Mouse (Mus musculus): Measurements from ENCODE around the gene Vmn2r45. TPM values are rescaled to one million over a fixed set of nuclear protein-coding genes. Genes with fewer than 3 reads are reported as not detected.
"Not testable (repeated sequence)": the region's sequence is repeated elsewhere in the genome, so short reads cannot be mapped to it uniquely, and the experiment has no call there.

The Vmn2r45 gene
- total RNA-seq (2021) (not detected), polyA plus RNA-seq (2012; rRNA removed) (not detected in 2 replicates)
- long read RNA-seq = 0 reads

DNA sequence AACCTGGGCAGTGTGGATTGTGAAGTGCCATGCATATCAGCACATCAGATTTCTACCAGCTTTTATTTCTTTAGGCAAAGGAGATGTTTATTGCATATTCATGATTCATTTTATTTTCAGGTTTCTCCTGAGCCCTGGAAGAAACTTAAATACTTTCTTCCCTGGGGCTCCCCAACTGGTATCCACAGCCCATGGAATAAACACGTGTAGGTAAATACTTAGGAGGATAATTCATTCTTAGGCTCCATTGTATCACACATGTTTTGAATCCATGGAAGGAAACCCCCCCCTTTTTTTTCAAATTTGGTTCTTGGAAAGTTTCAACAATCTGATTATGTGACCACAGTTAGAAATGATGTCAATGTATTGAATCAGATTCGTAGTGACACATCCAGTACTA, at the start of gene Vmn2r45:
Gene Vmn2r45, minus strand, starts transcription at position 101 of the 400 bp plus-strand sequence.
- not testable (repeated sequence) for DNase-seq

Other genes with a start within 250 kb of the Vmn2r45 start
- not detected for gene Vmn2r43, start 228.5 kb downstream of the Vmn2r45 start, total RNA-seq (2021)
- not detected in 2 replicates for gene Vmn2r43, start 228.5 kb downstream of the Vmn2r45 start, polyA plus RNA-seq (2012; rRNA removed)
- not detected for gene Vmn2r44, start 105.7 kb downstream of the Vmn2r45 start, total RNA-seq (2021)
- not detected in 2 replicates for gene Vmn2r44, start 105.7 kb downstream of the Vmn2r45 start, polyA plus RNA-seq (2012; rRNA removed)